Mouse (Mus musculus): ENCODE measurements at regions not wholly inside any gene's neighbourhood (a gene's known extent, or its start where the extent isn't known, plus 50 kb on each side); places are given as distances from the start of the nearest gene placed in this dataset.

GRCm38 (mm10) chr1:67640353-67640752 lies 517.5 kb downstream of the Cps1 start:
- no peaks in the 10 kb centered on the region for H3K4me1 ChIP-seq (ENCODE audit: control insufficient read depth, insufficient read depth, low read length)
- H3K4me3 ChIP-seq (replicated peaks; ENCODE audit: low read length) = no peak overlapping the region
- no peak overlapping the region for H3K4me2 ChIP-seq (replicated peaks; ENCODE audit: low read depth, low read length, severe bottlenecking)
- DNase-seq (ENCODE audit: low spot score) (peak; percentile 74), ATAC-seq (ENCODE audit: low FRiP score, low read depth) (peak; percentile 80; the same call in 1 of the 2 replicates)
- no peaks in the 10 kb centered on the region for H3K27me3 ChIP-seq (ENCODE audit: control insufficient read depth, insufficient read depth, low read length)
- WGBS = 21% methylated on average over 9 of the region's 9 CpGs
- no peak overlapping the region for H3K9ac ChIP-seq (ENCODE audit: low read depth, low read length, severe bottlenecking)
- TF ChIP-seq POLR2A (IDR thresholded peaks at IDR 0.05; ENCODE audit: borderline replicate concordance, extremely low read depth, insufficient read depth, insufficient read length) = no peak
- H3K9me3 ChIP-seq (ENCODE audit: control insufficient read depth, low read length) = no peaks in the 10 kb centered on the region
- no peaks in the 10 kb centered on the region for H3K36me3 ChIP-seq (ENCODE audit: control insufficient read depth, insufficient read depth, low read length)
- H3K27ac ChIP-seq (replicated peaks; ENCODE audit: low read depth, low read length) = no peak overlapping the region

- Histone ChIP-seq H3K27ac (replicated peaks; ENCODE audit: low read depth, low read length) (no peak overlapping the region), H3K9ac (ENCODE audit: low read depth, low read length, severe bottlenecking) (no peak overlapping the region), H3K9me3 (ENCODE audit: control insufficient read depth, low read length) (no peaks in the 10 kb centered on the region), H3K4me3 (replicated peaks; ENCODE audit: low read length) (no peak overlapping the region), H3K4me2 (replicated peaks; ENCODE audit: low read depth, low read length, severe bottlenecking) (no peak overlapping the region), H3K27me3 (ENCODE audit: control insufficient read depth, insufficient read depth, low read length) (no peaks in the 10 kb centered on the region), H3K36me3 (ENCODE audit: control insufficient read depth, insufficient read depth, low read length) (no peaks in the 10 kb centered on the region), H3K4me1 (ENCODE audit: control insufficient read depth, insufficient read depth, low read length) (no peaks in the 10 kb centered on the region)
- TF ChIP-seq POLR2A (IDR thresholded peaks at IDR 0.05; ENCODE audit: borderline replicate concordance, extremely low read depth, insufficient read depth, insufficient read length) = no peak
- ATAC-seq (ENCODE audit: low FRiP score, low read depth) (no peak), DNase-seq (ENCODE audit: low spot score) (no peak)
- 38% methylated on average over 6 of the region's 6 CpGs for WGBS
These were observed 517.9 kb downstream of the Cps1 start for GRCm38 (mm10) chr1:67640766-67641165.

GRCm38 (mm10) chr1:67643627-67644026 lies 520.8 kb downstream of the Cps1 start:
- WGBS = 53% methylated on average over 4 of the region's 4 CpGs
- Histone ChIP-seq H3K36me3 (ENCODE audit: control insufficient read depth, insufficient read depth, low read length) (no peaks in the 10 kb centered on the region), H3K9ac (ENCODE audit: low read depth, low read length, severe bottlenecking) (no peak overlapping the region), H3K4me1 (ENCODE audit: control insufficient read depth, insufficient read depth, low read length) (no peaks in the 10 kb centered on the region), H3K4me3 (replicated peaks; ENCODE audit: low read length) (no peak overlapping the region), H3K9me3 (ENCODE audit: control insufficient read depth, low read length) (no peaks in the 10 kb centered on the region), H3K27me3 (ENCODE audit: control insufficient read depth, insufficient read depth, low read length) (no peaks in the 10 kb centered on the region), H3K27ac (replicated peaks; ENCODE audit: low read depth, low read length) (no peak overlapping the region), H3K4me2 (replicated peaks; ENCODE audit: low read depth, low read length, severe bottlenecking) (no peak overlapping the region)
- ATAC-seq (ENCODE audit: low FRiP score, low read depth) (no peak), DNase-seq (ENCODE audit: low spot score) (peak; percentile 5)
- no peak for TF ChIP-seq POLR2A (IDR thresholded peaks at IDR 0.05; ENCODE audit: borderline replicate concordance, extremely low read depth, insufficient read depth, insufficient read length)

Measured in limb, embryonic 14.5 days (tissue).